Mouse (Mus musculus) thymus, adult 2 months (tissue): ENCODE measurements around the gene Rint1. TPM values are rescaled to one million over a fixed set of nuclear protein-coding genes. Genes with fewer than 3 reads are reported as not detected.
"Not testable (repeated sequence)": the region's sequence is repeated elsewhere in the genome, so short reads cannot be mapped to it uniquely, and the experiment has no call there.

Experiments used
- DNase-seq: peaks from one replicate; pipeline ENCODE4 v3.0.0; 2021
- H3K27ac ChIP-seq: fragments of 200-500 bp; 2 replicates; pipeline ENCODE4 v1.5.1; 2012; ENCODE audit warnings: low read length, control low read depth; ENCODE audit not compliant: control insufficient read depth, insufficient read depth
- H3K27me3 ChIP-seq: fragments of 200-500 bp; 2 replicates; pipeline ENCODE4 v1.6.1; 2012; ENCODE audit warnings: mild to moderate bottlenecking, low read length, moderate library complexity, mixed read lengths; ENCODE audit not compliant: control insufficient read depth, insufficient read depth
- H3K36me3 ChIP-seq: fragments of 200-500 bp; 2 replicates; pipeline ENCODE4 v1.6.1; 2012; ENCODE audit warnings: mild to moderate bottlenecking, low read length, moderate library complexity; ENCODE audit not compliant: control insufficient read depth, insufficient read depth
- H3K4me1 ChIP-seq: fragments of 200-500 bp; replicated peaks from 2 replicates; pipeline ENCODE4 v1.6.1; 2012; ENCODE audit warnings: low read length; ENCODE audit not compliant: control insufficient read depth, insufficient read depth
- H3K4me3 ChIP-seq: fragments of 200-500 bp; 2 replicates; pipeline ENCODE4 v1.5.1; 2012; ENCODE audit warnings: mild to moderate bottlenecking, low read length, control low read depth, moderate library complexity; ENCODE audit not compliant: control insufficient read depth, insufficient read depth
- CTCF ChIP-seq: fragments of 200-500 bp; IDR thresholded peaks from 2 replicates; pipeline ENCODE4 v1.5.1; 2012; ENCODE audit warnings: mild to moderate bottlenecking, control low read depth, low read length, moderate library complexity, borderline replicate concordance; ENCODE audit not compliant: control insufficient read depth, poor library complexity, insufficient read depth; ENCODE audit errors: extremely low read depth
- POLR2A ChIP-seq: fragments of 200-500 bp; IDR thresholded peaks from 2 replicates; pipeline ENCODE4 v1.6.1; 2012; ENCODE audit warnings: mild to moderate bottlenecking, low read length, control low read depth, moderate library complexity; ENCODE audit not compliant: control insufficient read depth, poor library complexity, insufficient read depth; ENCODE audit errors: extremely low read depth
- WGBS: fragments of 180-500 bp; shearing (Covaris S2); methylation state at CpG from one replicate; pipeline ENCODE4 v1.1.7; 2018; 5-methylcytosine and 5-hydroxymethylcytosine counted together
- polyA plus RNA-seq: library from polyadenylated mRNA; depleted of rRNA; stranded (reverse); fragments of >200 nt; gene quantifications from 2 replicates; pipeline ENCODE4 v1.2.3, GENCODE M21; 2012

Rint1 gene
- polyA plus RNA-seq, 1 experiment = 15.0 TPM

GRCm38 (mm10) chr5:23838158-23838557 is 50.6 kb downstream of the Rint1 start:
- Histone ChIP-seq H3K27me3 (no peaks in the 10 kb centered on the region), H3K4me1 (peaks cover 4% of the 10 kb centered on the region; the same call in 1 of the 2 replicates), H3K4me3 (no peak overlapping the region), H3K27ac (no peak overlapping the region), H3K36me3 (peaks cover 11% of the 10 kb centered on the region)
- no peak for DNase-seq
- TF ChIP-seq CTCF (no peak), POLR2A (no peak)
- WGBS = 90% methylated on average over 7 of the region's 7 CpGs

DNA sequence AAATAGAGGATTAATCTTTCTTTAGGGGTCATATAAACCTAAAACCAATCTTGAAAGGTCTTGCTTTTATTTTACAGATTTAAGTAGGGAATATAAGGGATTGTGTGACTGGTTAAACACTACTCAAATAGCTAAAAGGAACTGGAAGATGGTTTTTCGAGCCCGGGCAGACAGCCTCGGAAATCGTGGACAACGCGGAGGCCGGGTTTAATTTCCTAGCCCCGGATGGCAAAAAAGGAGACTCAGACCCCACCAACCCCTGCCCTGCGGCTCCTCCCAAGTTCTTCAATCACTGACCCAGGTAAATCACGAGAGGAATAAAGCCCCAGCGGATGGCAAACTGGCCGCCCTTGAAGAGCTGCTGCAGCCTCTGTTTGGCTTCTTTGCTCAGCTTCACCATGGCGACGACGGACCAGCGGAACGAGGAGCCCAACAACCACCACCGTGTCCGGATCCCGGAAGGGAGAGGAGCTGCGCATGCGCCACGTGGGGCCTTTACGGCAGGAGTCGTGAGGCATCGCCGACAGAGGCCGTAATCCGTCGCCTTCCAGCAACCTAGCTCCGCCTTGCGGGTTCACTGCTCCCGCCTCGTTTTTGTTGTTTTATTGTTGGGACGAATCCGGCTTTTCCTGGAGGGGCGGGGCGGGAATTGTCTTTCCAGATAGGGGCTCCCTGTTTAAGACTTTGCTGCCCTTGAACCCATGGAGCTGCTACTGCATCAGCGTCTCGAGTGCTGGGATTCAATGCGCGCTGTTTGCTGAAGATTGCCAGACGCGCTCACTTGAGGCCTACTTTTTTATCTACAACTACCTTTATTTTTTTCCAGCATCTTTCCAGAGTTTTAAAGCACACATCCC is 56.4 kb downstream of the Rint1 start, which contains the start of gene Tomm7:
TSS of gene Tomm7 (minus strand) at position 488 of the 857 bp plus-strand sequence.
- Histone ChIP-seq H3K36me3 (peaks cover 8% of the 10 kb centered on the region), H3K4me3 (peak within 1 kb of the TSS; percentile 78), H3K27me3 (no peaks in the 10 kb centered on the region), H3K27ac (no peak within 1 kb of the TSS), H3K4me1 (peaks cover 6% of the 10 kb centered on the region; the same call in 1 of the 2 replicates)
- peak; percentile 96 for DNase-seq
- WGBS = 2% methylated on average over 44 of the region's 44 CpGs
- TF ChIP-seq CTCF = no peak
- peak; percentile 86 for TF ChIP-seq POLR2A

DNA sequence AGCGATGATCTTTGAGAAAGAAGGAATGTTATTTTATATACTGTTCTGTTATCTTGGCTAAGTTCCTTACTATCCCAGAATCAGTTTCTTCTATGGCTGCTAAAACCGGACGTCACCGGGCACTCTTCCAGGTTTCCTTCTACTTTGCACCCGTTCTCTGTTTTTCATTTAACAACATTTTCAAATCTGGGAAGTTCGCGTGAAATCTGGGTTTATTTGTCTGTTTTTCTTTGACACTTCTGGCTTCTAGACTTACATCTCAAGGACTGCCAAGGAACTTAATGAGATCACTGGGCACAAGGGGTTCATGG is 57.0 kb downstream of the Rint1 start:
- TF ChIP-seq POLR2A (no peak), CTCF (no peak)
- no peak for DNase-seq
- Histone ChIP-seq H3K4me1 (peaks cover 6% of the 10 kb centered on the region; the same call in 1 of the 2 replicates), H3K36me3 (peaks cover 3% of the 10 kb centered on the region), H3K27ac (no peak overlapping the region), H3K27me3 (no peaks in the 10 kb centered on the region), H3K4me3 (peak overlapping the region; percentile 78)
- 25% methylated on average over 7 of the region's 7 CpGs for WGBS

- H3K4me3 ChIP-seq = no peak overlapping the region
- no peak overlapping the region for H3K27ac ChIP-seq
- DNase-seq = no peak
- no peaks in the 10 kb centered on the region for H3K27me3 ChIP-seq
- WGBS = 94% methylated on average over 3 of the region's 3 CpGs
- TF ChIP-seq CTCF (no peak), POLR2A (no peak)
- no peaks in the 10 kb centered on the region for H3K36me3 ChIP-seq
- peaks cover 6% of the 10 kb centered on the region; the same call in 1 of the 2 replicates for H3K4me1 ChIP-seq
Observed at GRCm38 (mm10) chr5:23845141-23845540, 57.6 kb downstream of the Rint1 start.

GRCm38 (mm10) chr5:23850345-23851159 is 63.0 kb downstream of the Rint1 start:
- H3K4me1 ChIP-seq = no peaks in the 10 kb centered on the region
- DNase-seq = peak; percentile 93
- no peaks in the 10 kb centered on the region for H3K27me3 ChIP-seq
- under 1% methylated on average over 61 of the region's 61 CpGs for WGBS
- peak; percentile 76 for TF ChIP-seq POLR2A
- peak; percentile 82; the same call in 1 of the 2 replicates for TF ChIP-seq CTCF
- peak overlapping the region; percentile 84 for H3K4me3 ChIP-seq
- H3K27ac ChIP-seq = no peak overlapping the region
- peaks cover 17% of the 10 kb centered on the region for H3K36me3 ChIP-seq

GRCm38 (mm10) chr5:23851160-23851555 is 63.6 kb downstream of the Rint1 start:
- not testable (repeated sequence) for H3K27me3 ChIP-seq, H3K27ac ChIP-seq, DNase-seq, H3K4me1 ChIP-seq
- Histone ChIP-seq H3K36me3 (peaks cover 19% of the 10 kb centered on the region), H3K4me3 (peak overlapping the region; percentile 84)
- 4% methylated on average over 4 of the region's 4 CpGs for WGBS

GRCm38 (mm10) chr5:23852916-23853315 is 65.4 kb downstream of the Rint1 start:
- peaks cover 34% of the 10 kb centered on the region for H3K36me3 ChIP-seq
- WGBS = 100% methylated on average over 1 of the region's 1 CpGs
- H3K4me1 ChIP-seq, H3K4me3 ChIP-seq, DNase-seq, H3K27ac ChIP-seq, H3K27me3 ChIP-seq: not testable (repeated sequence)
